Mouse (Mus musculus) lung, postnatal 4 days (tissue): ENCODE measurements around the gene Creld2.

Experiments used
- DNase-seq, 2 experiments: peaks; one replicate each; pipeline ENCODE4 v3.0.0; 2021

Creld2 gene

GRCm38 (mm10) chr15:88829791-88830440 lies 10.5 kb downstream of the Creld2 start:
- DNase-seq, result no peak

GRCm38 (mm10) chr15:88830696-88831095 lies 11.2 kb downstream of the Creld2 start:
- DNase-seq, result no peak

GRCm38 (mm10) chr15:88831482-88831881 lies 12.0 kb downstream of the Creld2 start:
- DNase-seq, result peak; percentile 67 to 77

GRCm38 (mm10) chr15:88832536-88832935 lies 13.1 kb downstream of the Creld2 start:
- DNase-seq, result no peak

- DNase-seq, result peak in 1 of 2 experiments; percentile 32
These were observed 16.6 kb downstream of the Creld2 start for GRCm38 (mm10) chr15:88836031-88836430.

- DNase-seq, result no peak
These were observed 17.1 kb downstream of the Creld2 start for GRCm38 (mm10) chr15:88836571-88836970.

GRCm38 (mm10) chr15:88837199-88837932 lies 17.9 kb downstream of the Creld2 start:
- DNase-seq, result peak; percentile 78 to 87

- peak; percentile 53 to 70 for DNase-seq
These were observed 18.5 kb downstream of the Creld2 start for GRCm38 (mm10) chr15:88837977-88838376.

- peak; percentile 59 to 86 for DNase-seq
These were observed 19.8 kb downstream of the Creld2 start for GRCm38 (mm10) chr15:88839271-88839670.

- DNase-seq, result peak; percentile 68 to 88
These were observed 20.7 kb downstream of the Creld2 start for GRCm38 (mm10) chr15:88840126-88840525.

- DNase-seq, result no peak
These were observed 21.7 kb downstream of the Creld2 start for GRCm38 (mm10) chr15:88841160-88841559.

- DNase-seq, result no peak
These were observed 22.3 kb downstream of the Creld2 start for GRCm38 (mm10) chr15:88841580-88842299.

GRCm38 (mm10) chr15:88842300-88842673 lies 22.8 kb downstream of the Creld2 start:
- DNase-seq, result no peak

- DNase-seq, result peak in 1 of 2 experiments; percentile 63
These were observed 24.1 kb downstream of the Creld2 start for GRCm38 (mm10) chr15:88843486-88844097.

- DNase-seq, result no peak
These were observed 25.5 kb downstream of the Creld2 start for GRCm38 (mm10) chr15:88844966-88845365.

GRCm38 (mm10) chr15:88848661-88849060 lies 29.2 kb downstream of the Creld2 start:
- no peak for DNase-seq

GRCm38 (mm10) chr15:88849621-88850020 lies 30.2 kb downstream of the Creld2 start:
- no peak for DNase-seq

GRCm38 (mm10) chr15:88850146-88850826 lies 30.8 kb downstream of the Creld2 start:
- peak; percentile 83 to 92 for DNase-seq

- no peak for DNase-seq
These were observed 31.6 kb downstream of the Creld2 start for GRCm38 (mm10) chr15:88851076-88851475.

- peak; percentile 74 to 91 for DNase-seq
These were observed 32.2 kb downstream of the Creld2 start for GRCm38 (mm10) chr15:88851507-88852149.

- DNase-seq, result no peak
These were observed 33.7 kb downstream of the Creld2 start for GRCm38 (mm10) chr15:88853106-88853505.
